Mouse (Mus musculus) ES-Bruce4 (cell line): ENCODE results near the gene Fbxl12. TPM values are rescaled to one million over a fixed set of nuclear protein-coding genes. Genes with fewer than 3 reads are reported as not detected.
A peak's percentile ranks its signal among the peaks of the same experiment; 100 is the strongest.

Experiments used
- H3K27ac ChIP-seq: 2 replicates; pipeline ENCODE4 v1.5.1; 2012; ENCODE audit warnings: low read length, inconsistent platforms; ENCODE audit not compliant: insufficient read depth
- H3K27me3 ChIP-seq: 2 replicates; pipeline ENCODE4 v1.6.1; 2012; ENCODE audit warnings: mild to moderate bottlenecking, low read length, inconsistent platforms; ENCODE audit not compliant: control insufficient read depth, poor library complexity, insufficient read depth, severe bottlenecking
- H3K36me3 ChIP-seq: 2 replicates; pipeline ENCODE4 v1.6.1; 2012; ENCODE audit warnings: inconsistent platforms, mild to moderate bottlenecking, low read length, moderate library complexity; ENCODE audit not compliant: control insufficient read depth, poor library complexity, insufficient read depth, severe bottlenecking
- H3K4me1 ChIP-seq: one replicate; pipeline ENCODE4 v1.8.1; 2011; ENCODE audit warnings: low read length; ENCODE audit not compliant: control insufficient read depth, insufficient read depth
- H3K4me3 ChIP-seq: 2 replicates; pipeline ENCODE4 v1.5.1; 2011; ENCODE audit warnings: low read depth, mild to moderate bottlenecking, low read length
- H3K9ac ChIP-seq: 2 replicates; pipeline ENCODE4 v1.6.1; 2012; ENCODE audit warnings: low read depth, mild to moderate bottlenecking, inconsistent platforms; ENCODE audit not compliant: poor library complexity, severe bottlenecking
- H3K9me3 ChIP-seq: replicated peaks from 2 replicates; pipeline ENCODE4 v1.6.1; 2012; ENCODE audit warnings: mild to moderate bottlenecking, low read length, inconsistent platforms; ENCODE audit not compliant: control insufficient read depth, poor library complexity, insufficient read depth, severe bottlenecking
- CTCF ChIP-seq: IDR thresholded peaks from one replicate; pipeline ENCODE4 v1.8.1; 2011; ENCODE audit warnings: low read depth, low read length
- EP300 ChIP-seq: IDR thresholded peaks from 2 replicates; pipeline ENCODE4 v1.6.1; 2011; ENCODE audit warnings: low read depth, low read length; ENCODE audit not compliant: insufficient read depth
- POLR2A ChIP-seq: IDR thresholded peaks from one replicate; pipeline ENCODE4 v1.8.1; 2011; ENCODE audit warnings: low read length; ENCODE audit not compliant: insufficient read depth
- polyA plus RNA-seq: library from polyadenylated mRNA; stranded (reverse); fragments of >200 nt; gene quantifications from 2 replicates; pipeline ENCODE4 v1.2.4, GENCODE M21; 2011; ENCODE audit warnings: low read depth; ENCODE audit not compliant: missing spikeins, insufficient read depth, insufficient read length

Fbxl12 gene
- polyA plus RNA-seq, 1 experiment: 19.6 TPM

DNA sequence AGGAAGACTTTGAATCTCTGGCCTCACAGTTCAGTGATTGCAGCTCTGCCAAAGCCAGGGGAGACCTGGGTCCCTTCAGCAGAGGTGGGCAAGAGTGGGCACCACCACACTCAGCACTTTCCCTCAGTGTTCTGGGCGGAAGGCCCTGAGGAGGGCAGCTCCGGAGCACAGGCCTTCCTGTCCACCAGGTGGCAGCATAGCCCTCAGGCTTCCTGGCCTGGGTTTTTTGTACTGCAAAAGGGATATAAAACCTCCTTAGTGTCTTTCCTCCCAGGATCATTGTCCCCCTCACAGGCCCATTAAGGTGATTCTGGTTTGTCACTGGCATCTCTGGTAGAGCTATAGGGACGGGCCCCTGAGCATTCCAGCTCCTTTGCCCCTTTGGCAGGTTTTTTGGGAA lies 17.8 kb upstream of the Fbxl12 start:
- H3K27ac ChIP-seq: no peak overlapping the region
- TF ChIP-seq EP300 (no peak), CTCF (peak; percentile 82), POLR2A (no peak)
- H3K4me3 ChIP-seq: no peak overlapping the region
- peaks cover 6% of the 10 kb centered on the region for H3K4me1 ChIP-seq
- H3K36me3 ChIP-seq: peaks cover 35% of the 10 kb centered on the region
- H3K9me3 ChIP-seq: no peaks in the 10 kb centered on the region
- H3K27me3 ChIP-seq: no peaks in the 10 kb centered on the region
- no peak overlapping the region for H3K9ac ChIP-seq

DNA sequence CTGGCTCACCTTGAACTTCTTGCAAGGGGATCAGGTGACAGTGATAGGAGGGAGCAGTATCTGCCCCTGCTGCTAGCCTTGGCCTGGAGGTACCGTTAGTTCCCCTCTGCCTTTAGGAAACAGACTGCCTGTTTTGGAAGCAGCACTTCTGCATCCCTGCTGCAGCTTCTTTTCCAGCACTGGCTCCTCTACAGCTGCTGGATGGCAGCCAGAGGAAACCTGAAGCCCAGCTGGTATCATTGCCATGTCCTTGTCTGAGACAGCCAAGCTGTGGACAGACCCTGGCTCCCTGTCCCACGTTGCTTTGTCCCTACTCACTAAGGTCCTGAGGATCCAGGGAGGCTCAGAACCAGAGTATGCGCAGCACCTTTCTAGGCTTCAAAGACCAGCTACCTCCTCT lies 13.0 kb upstream of the Fbxl12 start:
- H3K27ac ChIP-seq: no peak overlapping the region
- no peaks in the 10 kb centered on the region for H3K4me1 ChIP-seq
- H3K36me3 ChIP-seq: peaks cover 52% of the 10 kb centered on the region
- H3K9me3 ChIP-seq: no peaks in the 10 kb centered on the region
- H3K4me3 ChIP-seq: no peak overlapping the region
- no peaks in the 10 kb centered on the region for H3K27me3 ChIP-seq
- TF ChIP-seq POLR2A (no peak), CTCF (no peak), EP300 (no peak)
- no peak overlapping the region for H3K9ac ChIP-seq

- no peak overlapping the region for H3K9ac ChIP-seq
- no peak overlapping the region for H3K27ac ChIP-seq
- no peak overlapping the region for H3K4me3 ChIP-seq
- peaks cover 39% of the 10 kb centered on the region for H3K36me3 ChIP-seq
- no peak for TF ChIP-seq POLR2A
- TF ChIP-seq CTCF: no peak
- TF ChIP-seq EP300: no peak
- no peaks in the 10 kb centered on the region for H3K9me3 ChIP-seq
- H3K4me1 ChIP-seq: no peaks in the 10 kb centered on the region
- H3K27me3 ChIP-seq: no peaks in the 10 kb centered on the region
Observed at GRCm38 (mm10) chr9:20653859-20654258, 9.3 kb upstream of the Fbxl12 start.

DNA sequence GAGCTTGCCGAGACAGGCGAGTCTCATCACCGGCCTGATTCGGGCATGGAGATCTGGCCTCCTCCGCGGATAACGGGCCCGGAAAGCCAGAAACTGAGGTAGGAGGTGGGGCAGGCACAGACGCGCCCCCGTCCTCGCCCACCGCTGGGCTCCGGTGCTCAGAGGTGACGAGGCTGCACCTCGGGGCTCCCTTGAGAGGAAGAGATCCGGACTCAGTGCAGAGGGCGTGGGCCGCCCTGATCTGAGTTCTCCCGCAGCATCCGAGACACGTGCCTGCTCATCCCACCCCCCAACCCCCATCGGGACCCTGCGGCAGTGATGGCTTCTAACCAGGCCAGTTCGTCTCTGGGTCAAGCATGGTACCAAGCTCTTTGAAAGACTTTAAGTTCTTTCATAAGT lies 7.7 kb upstream of the Fbxl12 start:
- peak overlapping the region; percentile 82 for H3K9ac ChIP-seq
- H3K27ac ChIP-seq: no peak overlapping the region
- peaks cover 29% of the 10 kb centered on the region for H3K36me3 ChIP-seq

GRCm38 (mm10) chr9:20651602-20652259 lies 7.2 kb upstream of the Fbxl12 start, which contains the start of gene Pin1:
Pin1 (plus strand) TSS chr9:20652095.
- H3K9me3 ChIP-seq: no peaks in the 10 kb centered on the region
- no peaks in the 10 kb centered on the region for H3K4me1 ChIP-seq
- H3K27me3 ChIP-seq: no peaks in the 10 kb centered on the region
- peak within 1 kb of the TSS; percentile 83 for H3K4me3 ChIP-seq
- peak; percentile 66 for TF ChIP-seq POLR2A
- no peak for TF ChIP-seq CTCF
- H3K27ac ChIP-seq: no peak within 1 kb of the TSS
- H3K36me3 ChIP-seq: peaks cover 24% of the 10 kb centered on the region
- peak within 1 kb of the TSS; percentile 82 for H3K9ac ChIP-seq

More for the DNA sequence above, 7.7 kb upstream of the Fbxl12 start:
- Histone ChIP-seq H3K9me3 (no peaks in the 10 kb centered on the region), H3K4me1 (no peaks in the 10 kb centered on the region), H3K4me3 (peak overlapping the region; percentile 83), H3K27me3 (no peaks in the 10 kb centered on the region)
- TF ChIP-seq EP300: no peak
- no peak for TF ChIP-seq CTCF

DNA sequence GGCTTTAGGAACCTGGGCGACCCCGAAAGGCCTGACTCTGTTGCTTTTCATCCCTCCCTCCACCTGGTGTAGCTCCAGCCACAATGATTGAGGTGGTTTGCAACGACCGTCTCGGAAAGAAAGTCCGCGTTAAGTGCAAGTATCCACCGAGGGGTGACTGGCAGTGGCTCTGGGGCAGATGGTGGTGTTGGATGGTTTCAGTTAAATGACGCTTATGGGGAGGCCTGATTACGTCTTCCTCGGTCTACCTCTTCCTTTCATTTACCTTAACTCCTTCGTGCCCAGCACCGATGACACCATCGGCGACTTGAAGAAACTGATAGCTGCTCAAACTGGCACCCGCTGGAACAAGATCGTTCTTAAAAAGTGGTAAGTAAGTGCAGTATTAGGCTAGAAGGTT lies 554 bp upstream of the Fbxl12 start:
- Histone ChIP-seq H3K36me3 (peaks cover 7% of the 10 kb centered on the region; the same call in 1 of the 2 replicates), H3K27me3 (no peaks in the 10 kb centered on the region), H3K9me3 (no peaks in the 10 kb centered on the region), H3K4me1 (no peaks in the 10 kb centered on the region), H3K9ac (peak overlapping the region; percentile 75), H3K4me3 (peak overlapping the region; percentile 99), H3K27ac (no peak overlapping the region; the same call in 1 of the 2 replicates)
- TF ChIP-seq POLR2A (no peak), EP300 (no peak), CTCF (no peak)
